Mouse (Mus musculus) telencephalon, adult 2 months (tissue): ENCODE results near the gene Glod4.

ENCODE experiments used
- DNase-seq: peaks from one replicate; pipeline ENCODE4 v3.0.0-alpha.2; 2011; ENCODE audit warnings: low read depth, low spot score

The Glod4 gene

DNA sequence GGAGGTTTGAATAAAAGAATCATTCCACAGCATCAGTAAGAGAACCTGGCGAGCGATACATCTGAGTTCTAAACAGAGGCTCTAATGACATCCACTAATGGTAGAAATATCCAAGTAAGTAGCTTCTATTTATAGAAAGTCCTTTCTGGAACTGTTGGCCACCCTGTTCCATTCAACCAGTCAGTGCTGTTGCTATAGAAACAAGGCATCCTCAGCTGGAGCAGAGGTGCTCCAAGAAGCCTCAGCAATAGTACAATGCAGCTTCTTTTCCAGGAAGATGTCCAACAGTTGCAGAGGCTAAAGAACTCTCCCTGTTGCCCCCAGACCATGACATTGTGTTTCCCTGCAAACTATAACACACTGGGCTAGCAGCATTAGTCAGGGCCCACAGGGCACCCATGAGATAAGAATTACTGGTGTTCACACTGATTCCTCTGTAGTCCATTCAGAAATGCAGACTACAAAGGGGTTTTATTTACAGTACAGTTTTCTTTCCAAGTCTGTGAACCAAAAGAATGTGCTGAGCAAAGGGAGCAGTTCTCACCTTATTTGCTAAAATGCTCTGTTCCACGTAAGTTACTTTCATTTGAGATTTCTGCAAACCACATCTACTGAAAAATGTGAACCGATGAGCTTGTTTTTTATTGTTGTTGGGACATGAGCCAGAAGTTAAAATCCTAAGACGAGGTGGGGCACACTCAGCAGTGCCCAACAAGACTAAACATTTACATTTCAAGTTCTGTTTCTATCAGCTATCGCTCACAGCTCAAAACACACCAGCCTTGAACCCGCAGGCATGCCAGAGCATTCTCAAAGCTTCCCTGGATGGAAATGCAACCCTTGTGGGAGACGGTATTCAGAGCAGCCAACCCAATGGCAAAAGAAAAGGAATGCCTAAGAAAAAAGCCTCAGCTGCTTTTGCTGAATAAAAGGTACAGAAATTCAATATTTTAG, 95.2 kb downstream of the Glod4 start:
- DNase-seq: peak; percentile 50

- DNase-seq: no peak
Observed at GRCm38 (mm10) chr11:76146187-76147010, 97.1 kb downstream of the Glod4 start.

DNA sequence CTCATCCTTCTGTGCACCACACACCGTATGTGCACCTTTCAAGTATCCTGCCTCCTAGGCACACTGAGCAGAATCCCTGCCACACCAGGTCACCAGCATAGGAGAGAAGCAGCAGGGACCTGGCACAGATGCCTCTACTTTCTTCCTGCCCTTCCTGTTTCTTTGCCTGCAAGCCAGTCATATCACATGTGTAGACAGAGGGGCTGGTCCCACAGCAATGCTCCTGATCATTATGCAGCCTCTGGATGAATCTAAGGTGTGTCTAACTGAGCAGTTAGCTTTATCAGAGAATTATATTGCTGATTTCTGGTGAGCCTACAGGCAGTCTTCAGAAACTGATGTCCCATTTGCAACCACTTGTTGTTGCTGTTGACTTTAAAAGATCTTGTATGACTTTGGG, 98.4 kb downstream of the Glod4 start:
- no peak for DNase-seq

DNA sequence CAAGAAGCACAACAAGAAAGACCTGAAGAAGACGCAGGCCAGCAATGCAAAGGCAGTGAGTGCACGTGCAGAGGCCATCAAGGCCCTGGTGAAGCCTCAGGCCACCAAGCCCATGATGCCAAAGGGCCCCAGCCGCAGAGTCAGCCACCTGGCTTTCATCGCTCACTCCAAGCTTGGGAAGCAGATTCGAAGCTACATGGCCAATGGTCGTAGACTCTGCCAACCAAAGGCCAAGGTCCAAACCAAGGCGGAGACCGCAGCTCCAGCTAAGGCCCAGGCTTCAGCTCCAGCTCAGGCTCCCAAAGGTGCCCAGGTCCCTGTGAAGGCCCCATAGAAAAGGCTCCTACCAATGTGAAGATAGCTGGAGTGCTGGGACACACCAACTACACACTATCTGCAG, 99.1 kb downstream of the Glod4 start:
- DNase-seq: no peak

- DNase-seq: no peak
Observed at GRCm38 (mm10) chr11:76137996-76138395, 105.5 kb downstream of the Glod4 start.

- no peak for DNase-seq
Observed at GRCm38 (mm10) chr11:76135641-76136437, 107.7 kb downstream of the Glod4 start.

GRCm38 (mm10) chr11:76130859-76131258, 112.7 kb downstream of the Glod4 start:
- no peak for DNase-seq

DNA sequence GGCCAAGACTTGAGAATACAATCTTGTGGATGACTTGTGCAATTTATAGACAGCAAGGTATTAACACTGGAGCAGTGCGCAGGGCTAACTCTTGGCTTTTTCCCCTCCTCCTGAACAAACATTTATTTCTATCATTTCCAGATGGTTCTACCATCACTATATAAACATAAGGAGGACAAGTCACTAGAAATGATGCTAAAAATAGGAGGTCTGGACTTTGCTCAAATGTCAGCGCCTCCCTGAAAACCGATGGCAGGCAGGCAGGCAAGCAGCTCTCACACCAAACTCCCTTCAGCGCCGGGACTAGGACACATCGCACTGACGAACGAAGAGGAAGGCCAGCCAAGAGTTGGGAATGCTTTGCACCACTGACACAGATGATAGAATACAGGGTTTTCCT, 118.1 kb downstream of the Glod4 start:
- no peak for DNase-seq

DNA sequence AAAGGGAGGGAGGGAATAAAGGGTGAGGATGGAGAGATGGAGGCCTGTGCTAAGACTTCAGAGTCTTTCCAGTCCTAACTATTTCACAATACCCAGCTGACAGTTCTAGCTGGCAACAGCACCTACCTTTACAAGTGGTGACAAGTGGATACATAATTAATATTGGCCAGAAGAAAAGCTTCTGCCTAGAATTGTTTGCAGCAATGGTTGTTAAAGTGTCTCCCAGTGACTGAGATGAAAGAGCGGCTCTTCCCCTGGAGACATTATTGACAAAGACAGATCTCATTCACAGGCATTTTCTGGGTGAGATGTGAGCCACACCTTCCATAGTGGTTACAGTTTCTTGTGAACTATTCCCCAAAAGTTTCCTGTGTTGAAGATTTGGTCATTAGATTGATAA, 120.0 kb downstream of the Glod4 start:
- DNase-seq: no peak

DNA sequence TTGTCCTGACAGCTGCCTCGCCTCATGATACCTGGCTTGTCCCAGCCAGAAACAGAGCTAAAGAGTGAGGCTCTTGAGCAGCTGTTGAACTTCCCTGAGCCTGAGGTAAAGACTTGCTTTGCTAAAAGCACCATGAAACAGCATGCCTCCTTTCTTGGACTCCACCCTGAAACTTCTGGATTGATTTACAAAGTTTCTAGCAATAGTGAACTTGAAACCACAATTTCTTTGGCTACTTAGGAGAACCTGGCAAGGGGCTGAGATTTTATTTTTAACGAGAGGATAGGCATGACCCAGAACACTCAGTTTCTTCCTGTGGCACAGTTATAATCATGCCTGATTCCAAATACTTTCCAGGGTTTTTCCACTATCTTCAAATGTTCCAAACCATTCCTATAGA, 121.0 kb downstream of the Glod4 start:
- no peak for DNase-seq

- DNase-seq: no peak
Observed at GRCm38 (mm10) chr11:76121086-76121485, 122.4 kb downstream of the Glod4 start.

GRCm38 (mm10) chr11:76120407-76120901, 123.1 kb downstream of the Glod4 start:
- peak; percentile 15 for DNase-seq

DNA sequence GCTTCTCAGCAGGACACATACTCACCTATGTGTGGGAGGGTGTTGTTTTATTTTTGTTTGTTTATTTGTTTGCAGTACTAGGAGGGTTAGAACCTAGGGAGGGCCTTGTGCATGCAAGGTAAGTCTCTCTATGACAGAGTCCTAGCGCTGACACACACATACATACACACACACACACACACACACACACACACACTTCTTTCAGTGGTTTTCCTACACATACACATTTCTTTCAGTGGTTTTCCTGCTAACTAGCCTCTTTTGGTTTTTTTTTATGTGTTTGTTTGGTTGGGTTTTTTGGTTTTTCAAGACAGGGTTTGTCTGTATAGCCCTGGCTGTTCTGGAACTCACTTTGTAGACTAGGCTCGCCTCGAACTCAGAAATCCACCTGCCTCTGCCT, 133.1 kb downstream of the Glod4 start:
- no peak for DNase-seq

- DNase-seq: peak; percentile 12
Observed at GRCm38 (mm10) chr11:76106551-76107496, 136.7 kb downstream of the Glod4 start.

DNA sequence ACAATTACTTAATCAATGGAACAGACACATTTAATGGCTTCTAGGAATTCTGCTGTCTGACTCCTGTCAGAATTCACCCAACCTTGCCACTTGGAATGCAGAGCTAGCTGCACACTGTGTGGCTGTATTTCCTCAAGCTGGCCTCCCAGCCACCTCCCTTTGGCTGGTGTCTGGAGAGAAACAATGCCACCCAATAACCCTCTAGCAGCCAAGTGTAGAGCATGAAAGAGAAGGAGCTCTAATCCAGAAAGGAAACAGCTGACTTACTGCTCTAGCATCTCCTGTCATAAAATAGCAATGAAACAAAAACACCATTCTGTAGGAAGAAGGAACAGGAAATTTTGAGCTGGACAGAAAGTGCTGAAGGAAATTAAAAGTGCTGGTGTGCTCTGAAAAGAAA, 142.4 kb downstream of the Glod4 start:
- DNase-seq: no peak

DNA sequence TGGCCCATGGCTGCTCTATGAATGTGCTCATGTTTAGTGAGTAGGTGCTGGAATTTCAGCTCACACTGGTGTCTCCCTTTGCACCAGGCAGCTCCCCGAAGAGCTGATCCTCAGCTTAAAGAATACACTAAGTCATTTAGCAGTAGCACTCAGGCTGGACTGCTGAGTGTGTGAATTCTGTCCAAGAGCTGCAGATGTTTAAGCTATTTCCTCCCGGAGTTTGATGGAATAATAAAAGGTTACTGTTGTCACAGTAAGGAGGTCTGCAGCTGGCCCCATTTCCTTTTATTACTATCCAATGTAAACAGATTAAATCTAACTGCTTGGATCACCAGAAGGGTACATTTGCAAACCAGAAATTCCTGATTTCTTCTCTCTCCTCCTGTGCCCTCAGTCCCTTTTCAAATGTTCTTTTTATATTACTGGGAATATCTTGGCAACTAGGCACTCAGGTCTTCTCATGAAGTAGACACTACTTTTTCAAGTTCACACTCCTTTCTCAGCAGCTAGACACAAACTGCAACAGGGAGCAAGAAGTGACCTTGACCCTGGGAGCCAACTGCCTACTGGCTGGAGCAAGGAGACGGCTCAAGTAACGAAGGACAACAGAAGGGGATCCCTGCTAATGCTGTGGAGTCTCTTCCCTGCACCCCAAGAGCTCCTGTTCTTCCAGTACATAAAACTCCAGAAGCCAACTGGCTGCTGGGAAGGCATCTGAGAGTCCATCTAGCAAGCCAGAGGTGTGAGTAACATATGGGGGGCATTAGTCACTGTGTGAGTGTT, 144.1 kb downstream of the Glod4 start:
- DNase-seq: peak; percentile 10

- no peak for DNase-seq
Observed at GRCm38 (mm10) chr11:76093610-76094009, 149.9 kb downstream of the Glod4 start.

DNA sequence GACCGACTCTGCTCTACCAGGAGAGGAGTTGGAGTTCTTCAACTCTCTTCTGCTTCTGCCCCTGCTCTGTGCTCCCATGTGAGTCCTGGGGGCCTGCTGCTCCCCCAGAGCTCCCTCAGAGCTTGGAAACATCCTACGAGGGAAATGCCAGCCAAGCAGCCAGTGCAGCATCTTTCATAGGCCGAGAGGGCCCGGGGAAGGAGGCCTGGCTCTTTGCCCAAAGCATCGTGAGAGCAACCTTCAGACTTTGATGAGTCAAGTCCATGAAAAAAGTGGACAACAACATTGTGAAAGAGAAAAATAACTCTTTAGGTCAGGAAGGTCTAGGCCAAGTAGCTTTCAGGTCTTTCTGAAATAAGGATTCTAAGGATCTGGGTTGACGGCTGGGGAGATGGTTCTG, 153.7 kb downstream of the Glod4 start:
- DNase-seq: no peak

DNA sequence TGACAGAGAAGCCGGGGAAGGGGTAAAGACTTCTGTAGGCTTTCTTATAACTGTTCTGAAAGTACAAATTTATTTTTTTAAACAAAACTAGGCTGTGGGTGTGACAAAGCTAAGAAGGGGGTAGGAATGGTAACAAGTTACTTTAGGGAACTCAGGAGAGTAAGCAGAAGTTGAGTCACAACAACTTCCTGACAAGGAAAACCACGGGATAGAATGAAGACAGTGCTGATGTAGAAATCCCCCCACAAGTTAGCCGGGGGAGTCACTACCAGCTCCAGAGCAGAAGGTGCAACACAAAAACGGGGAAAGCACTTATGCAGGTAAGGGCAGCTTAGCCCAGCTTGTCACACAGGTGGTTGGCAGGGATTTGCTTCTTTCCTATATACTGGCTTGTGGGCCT, 155.0 kb downstream of the Glod4 start:
- no peak for DNase-seq
